Mouse (Mus musculus) forebrain, embryonic 16.5 days (tissue): ENCODE results near the gene Trp53bp1. TPM values are rescaled to one million over a fixed set of nuclear protein-coding genes. Genes with fewer than 3 reads are reported as not detected.

Experiments used
- ATAC-seq: fragments of 200-750 bp; cut with Nextera tagmentation; 2 replicates; pipeline ENCODE4 v1.8.0; 2017; ENCODE audit warnings: mild to moderate bottlenecking, moderate library complexity
- H3K27ac ChIP-seq: fragments of 300-500 bp; sonication (generic); 2 replicates; pipeline ENCODE4 v1.5.1; 2014; ENCODE audit warnings: low read length, control low read depth
- H3K27me3 ChIP-seq: fragments of 300-500 bp; sonication (generic); replicated peaks from 2 replicates; pipeline ENCODE4 v1.6.1; 2014; ENCODE audit warnings: low read length; ENCODE audit not compliant: control insufficient read depth, insufficient read depth
- H3K36me3 ChIP-seq: fragments of 300-500 bp; sonication (generic); 2 replicates; pipeline ENCODE4 v1.6.1; 2014; ENCODE audit not compliant: control insufficient read depth, insufficient read depth
- H3K4me1 ChIP-seq: fragments of 300-500 bp; sonication (generic); replicated peaks from 2 replicates; pipeline ENCODE4 v1.6.1; 2014; ENCODE audit warnings: low read length; ENCODE audit not compliant: control insufficient read depth, insufficient read depth
- H3K4me2 ChIP-seq: fragments of 300-500 bp; sonication (generic); 2 replicates; pipeline ENCODE4 v1.6.1; 2014; ENCODE audit warnings: mild to moderate bottlenecking, low read length, control low read depth
- H3K4me3 ChIP-seq: fragments of 300-500 bp; sonication (generic); replicated peaks from 2 replicates; pipeline ENCODE4 v1.5.1; 2014; ENCODE audit warnings: mild to moderate bottlenecking, low read length, control low read depth
- H3K9ac ChIP-seq: fragments of 300-500 bp; sonication (generic); replicated peaks from 2 replicates; pipeline ENCODE4 v1.6.1; 2014; ENCODE audit warnings: low read depth, low read length, control low read depth
- H3K9me3 ChIP-seq: fragments of 300-500 bp; sonication (generic); 2 replicates; pipeline ENCODE4 v1.6.1; 2016; ENCODE audit warnings: low read length; ENCODE audit not compliant: control insufficient read depth
- WGBS: fragments of 180-500 bp; shearing (Covaris S2); extraction: QIAGEN DNeasy Blood & Tissue Kit; methylation state at CpG from one replicate; pipeline ENCODE4 v1.1.7; 2014; 5-methylcytosine and 5-hydroxymethylcytosine counted together
- polyA plus RNA-seq: library from polyadenylated mRNA; unstranded; fragments of >200 nt; fragmentation: Nextera tagmentation; extraction: Ambion mirVana; gene quantifications from 2 replicates; pipeline ENCODE4 v1.2.1, GENCODE M21; 2015

Trp53bp1 gene
- polyA plus RNA-seq, 1 experiment from 2014 or later = 209 TPM

DNA sequence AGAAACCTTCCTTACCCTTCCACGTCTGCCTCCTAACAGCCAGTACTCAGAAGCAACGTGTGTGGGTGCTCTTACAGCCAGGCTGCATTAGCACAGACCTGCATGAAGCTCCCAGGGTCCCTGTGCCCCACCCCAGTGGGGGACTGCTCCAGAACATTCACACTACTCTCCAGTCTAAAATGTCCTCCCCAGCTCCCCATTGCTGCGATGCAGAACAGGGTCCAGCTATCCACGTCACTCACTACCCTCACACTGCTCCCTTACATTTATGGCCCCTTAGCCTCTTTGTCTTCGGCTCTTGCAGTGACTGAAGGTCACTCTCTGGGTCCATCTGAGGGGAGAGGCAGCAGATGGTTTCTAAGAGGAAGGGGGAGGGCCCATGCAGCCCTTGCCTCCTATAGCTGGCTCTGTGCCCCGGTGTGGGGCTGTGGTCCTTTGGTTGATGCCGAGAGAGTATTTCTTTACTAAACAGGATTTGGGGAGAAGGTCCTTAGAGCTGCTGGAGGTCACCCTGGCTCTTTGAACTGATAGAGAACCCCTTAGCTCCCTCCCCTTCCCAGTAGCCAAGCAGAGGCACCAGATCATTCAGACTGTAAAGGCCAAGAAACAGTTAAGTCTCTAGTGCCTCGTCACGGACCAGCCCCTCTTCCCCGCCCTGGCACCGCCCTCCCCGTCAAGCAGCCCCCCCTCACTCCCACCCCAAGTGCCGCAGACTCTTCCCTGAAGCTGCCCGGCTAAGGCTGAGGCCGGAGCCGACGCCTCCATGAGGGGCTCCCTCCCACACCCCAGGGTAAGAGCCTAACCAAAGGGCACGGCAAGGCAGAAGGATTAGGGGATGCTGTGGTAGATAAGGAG is 23.8 kb upstream of the Trp53bp1 start:
- Histone ChIP-seq H3K27ac (peak overlapping the region; percentile 76), H3K36me3 (peaks cover 2% of the 10 kb centered on the region; the same call in 1 of the 2 replicates), H3K9me3 (no peaks in the 10 kb centered on the region), H3K9ac (peak overlapping the region; percentile 55), H3K4me2 (peak overlapping the region; percentile 66), H3K27me3 (no peaks in the 10 kb centered on the region), H3K4me1 (peaks cover 39% of the 10 kb centered on the region), H3K4me3 (peak overlapping the region; percentile 53)
- WGBS = 2% methylated on average over 18 of the region's 18 CpGs
- ATAC-seq = peak; percentile 85

DNA sequence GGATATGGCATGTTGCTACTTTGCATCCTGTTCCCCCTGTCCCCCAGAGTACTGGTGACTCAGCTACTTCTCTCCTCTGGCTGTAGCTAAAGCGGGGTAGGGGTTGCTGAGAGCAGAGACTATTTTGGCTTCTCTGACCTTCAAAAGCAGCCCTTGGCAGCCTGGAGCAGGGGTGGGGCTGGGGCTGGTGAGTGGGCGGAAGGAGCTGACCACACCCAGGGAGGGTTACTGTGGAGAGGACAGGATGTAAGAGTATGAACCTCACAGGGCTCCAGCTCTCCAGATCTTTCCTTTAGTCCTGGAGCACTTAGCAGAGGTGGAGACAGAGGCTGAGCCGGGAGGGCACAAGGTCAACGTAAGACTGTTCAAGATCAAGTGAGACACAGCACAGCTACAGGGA is 23.0 kb upstream of the Trp53bp1 start:
- 56% methylated on average over 4 of the region's 4 CpGs for WGBS
- ATAC-seq = no peak
- peaks cover 42% of the 10 kb centered on the region for H3K4me1 ChIP-seq

DNA sequence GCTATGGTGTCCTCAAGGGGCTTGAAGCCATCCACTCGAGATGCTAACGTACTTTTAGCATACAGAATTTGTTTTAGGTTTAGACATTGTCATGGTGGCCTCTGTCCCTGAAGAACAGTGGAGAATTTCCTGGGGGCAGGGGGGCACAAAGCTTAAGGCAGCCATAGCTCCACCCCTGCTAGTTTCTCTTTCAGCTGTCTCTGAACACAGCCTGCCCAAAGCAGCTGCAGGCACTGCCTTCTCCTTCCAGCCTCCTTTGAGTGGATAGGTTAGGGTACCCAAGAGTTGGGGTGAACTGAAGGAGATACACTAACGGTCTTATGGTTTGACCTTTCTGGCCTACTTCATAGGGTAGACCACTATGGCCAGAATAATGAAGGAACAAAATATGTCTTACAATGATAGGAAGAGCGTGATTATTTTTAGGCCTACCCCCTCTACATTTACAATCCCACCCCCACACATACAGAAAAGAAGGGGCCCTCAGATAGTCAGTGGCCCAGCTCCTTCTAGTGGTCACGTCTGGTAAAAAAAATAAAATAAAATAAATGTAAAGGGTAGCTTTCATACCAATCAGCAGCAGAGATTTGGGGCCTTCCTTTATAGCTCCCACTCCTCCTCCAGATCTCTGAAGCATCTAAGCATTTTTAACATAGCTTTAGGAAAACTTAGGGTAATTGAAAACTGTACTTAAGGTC is 21.3 kb upstream of the Trp53bp1 start:
- Histone ChIP-seq H3K4me3 (no peak overlapping the region), H3K27ac (no peak overlapping the region), H3K4me2 (no peak overlapping the region), H3K4me1 (peaks cover 49% of the 10 kb centered on the region), H3K9ac (0 out of 2 replicates have a peak overlapping the region, but pooled peaks have one; percentile 16), H3K9me3 (no peaks in the 10 kb centered on the region), H3K27me3 (no peaks in the 10 kb centered on the region), H3K36me3 (no peaks in the 10 kb centered on the region)
- WGBS = 70% methylated on average over 5 of the region's 5 CpGs
- no peak for ATAC-seq

More for the DNA sequence above, 23.0 kb upstream of the Trp53bp1 start:
- H3K4me3 ChIP-seq = no peak overlapping the region
- peaks cover under 1% of the 10 kb centered on the region; the same call in 1 of the 2 replicates for H3K36me3 ChIP-seq
- H3K9ac ChIP-seq = no peak overlapping the region
- H3K9me3 ChIP-seq = no peaks in the 10 kb centered on the region
- no peak overlapping the region for H3K27ac ChIP-seq
- no peaks in the 10 kb centered on the region for H3K27me3 ChIP-seq
- H3K4me2 ChIP-seq = peak overlapping the region; percentile 66

DNA sequence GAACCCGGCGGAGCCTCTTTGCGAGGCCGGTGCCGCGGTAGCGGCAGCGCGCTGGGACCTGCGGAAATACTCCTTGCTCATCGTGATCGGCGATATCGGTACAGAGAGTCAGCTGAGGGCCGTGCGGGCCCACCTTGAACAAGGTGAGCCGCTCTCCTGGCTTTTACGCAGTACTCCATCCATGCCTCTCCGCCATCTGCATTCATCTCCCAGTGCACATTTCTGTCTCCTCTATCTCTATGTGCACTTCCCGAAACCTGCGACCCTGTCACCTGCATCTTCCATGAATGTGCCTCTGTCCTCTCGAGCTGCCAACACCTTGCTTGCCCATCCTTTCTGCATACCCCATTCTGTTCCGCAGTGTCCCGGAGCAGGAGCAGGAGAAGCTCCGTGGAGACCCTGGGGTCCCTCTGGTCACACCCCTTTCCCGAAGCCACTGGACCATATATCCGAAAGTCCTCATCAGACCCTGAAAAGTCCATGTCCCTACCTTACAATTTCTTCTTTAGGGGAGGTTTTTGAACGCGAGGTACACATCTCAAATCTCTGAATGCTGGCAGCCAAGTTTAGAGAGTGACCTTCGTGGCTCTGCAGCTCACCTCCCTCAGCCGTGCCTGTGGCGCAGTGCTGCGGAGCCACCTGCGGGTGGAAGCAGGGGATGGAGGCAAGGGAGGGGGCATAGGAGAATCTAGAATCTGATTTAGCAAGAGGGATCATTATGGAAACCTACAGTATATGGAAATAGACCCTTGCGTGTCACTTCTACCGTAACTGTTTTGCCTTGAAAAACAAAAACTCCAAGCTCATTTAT is 18.7 kb upstream of the Trp53bp1 start:
- H3K9ac ChIP-seq = peak overlapping the region; percentile 71
- peak; percentile 57 for ATAC-seq
- no peaks in the 10 kb centered on the region for H3K27me3 ChIP-seq
- peak overlapping the region; percentile 51 for H3K27ac ChIP-seq
- no peaks in the 10 kb centered on the region for H3K9me3 ChIP-seq
- 3% methylated on average over 36 of the region's 36 CpGs for WGBS
- H3K4me3 ChIP-seq = peak overlapping the region; percentile 75
- H3K36me3 ChIP-seq = no peaks in the 10 kb centered on the region
- H3K4me2 ChIP-seq = peak overlapping the region; percentile 92
- peaks cover 33% of the 10 kb centered on the region for H3K4me1 ChIP-seq

DNA sequence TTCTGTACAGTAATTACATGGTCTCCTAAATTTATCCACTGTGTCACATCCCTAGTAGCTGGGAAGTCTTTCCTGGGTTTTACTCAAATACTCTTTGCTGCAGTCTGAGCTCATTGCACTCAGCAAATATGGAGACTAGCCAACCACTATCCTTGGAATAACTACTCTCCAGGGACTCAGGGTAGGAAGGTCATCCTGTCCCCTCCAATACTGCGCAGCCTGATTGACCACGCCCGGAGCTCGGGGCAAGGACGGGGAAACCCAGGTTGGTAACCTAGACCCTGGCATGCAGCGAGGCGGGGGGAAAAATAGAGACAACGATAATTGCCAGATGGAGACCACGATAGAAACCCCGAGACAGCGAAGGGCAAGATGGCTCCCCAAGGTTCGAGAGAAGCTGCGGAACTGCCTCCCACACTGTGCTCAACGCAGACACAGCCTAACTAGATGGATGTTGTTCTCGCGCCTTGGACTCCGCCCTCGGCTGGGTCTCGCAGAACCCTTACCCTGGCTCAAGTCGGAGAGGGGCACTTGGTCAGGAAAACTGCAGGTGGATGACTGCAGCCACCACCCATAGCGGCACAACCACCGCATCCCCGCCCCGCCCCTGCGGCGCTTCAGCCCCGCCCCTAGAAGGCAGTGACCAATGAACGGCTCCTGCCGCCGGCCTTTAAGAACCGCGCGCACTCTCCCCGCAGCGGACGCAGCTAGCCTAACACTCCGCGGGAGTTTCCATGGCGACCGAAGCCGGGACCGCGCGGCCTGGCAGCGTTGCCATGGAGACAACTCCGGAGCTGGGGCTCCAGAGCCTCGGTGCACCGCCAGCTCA is 17.9 kb upstream of the Trp53bp1 start, which contains the start of gene Map1a:
Map1a (plus strand) TSS at position 700 of the 829 bp plus-strand sequence.
- Histone ChIP-seq H3K27me3 (no peaks in the 10 kb centered on the region), H3K9ac (peak within 1 kb of the TSS; percentile 71), H3K9me3 (no peaks in the 10 kb centered on the region), H3K4me3 (peak within 1 kb of the TSS; percentile 75), H3K4me2 (peak within 1 kb of the TSS; percentile 92), H3K36me3 (no peaks in the 10 kb centered on the region), H3K27ac (peak within 1 kb of the TSS; percentile 81), H3K4me1 (peaks cover 25% of the 10 kb centered on the region)
- peak; percentile 98 for ATAC-seq
- under 1% methylated on average over 48 of the region's 48 CpGs for WGBS

DNA sequence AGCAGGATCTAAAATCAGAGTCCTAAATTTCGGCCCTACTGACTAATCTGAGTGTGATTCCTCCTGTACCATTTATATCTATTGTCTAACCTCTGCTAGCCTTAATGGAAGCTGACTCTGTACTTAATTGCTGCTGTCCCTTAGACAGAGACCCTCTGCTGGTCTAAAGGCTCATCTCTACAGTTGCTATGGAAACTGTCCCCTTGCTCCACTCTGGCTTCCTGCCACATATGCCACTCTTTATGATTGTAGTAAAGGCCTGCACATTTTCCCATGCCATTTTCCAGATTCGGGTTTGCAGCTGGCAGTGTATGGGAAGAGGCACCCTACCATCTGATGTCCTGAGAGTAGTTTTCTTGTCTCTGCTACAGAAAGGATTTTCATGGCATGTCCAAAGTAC is 16.6 kb upstream of the Trp53bp1 start:
- peaks cover 23% of the 10 kb centered on the region for H3K4me1 ChIP-seq
- 31% methylated on average over 2 of the region's 2 CpGs for WGBS
- no peak for ATAC-seq
- H3K36me3 ChIP-seq = no peaks in the 10 kb centered on the region
- H3K27ac ChIP-seq = peak overlapping the region; percentile 33; the same call in 1 of the 2 replicates
- no peak overlapping the region for H3K4me2 ChIP-seq
- H3K9me3 ChIP-seq = no peaks in the 10 kb centered on the region
- no peaks in the 10 kb centered on the region for H3K27me3 ChIP-seq
- H3K4me3 ChIP-seq = no peak overlapping the region
- H3K9ac ChIP-seq = no peak overlapping the region

DNA sequence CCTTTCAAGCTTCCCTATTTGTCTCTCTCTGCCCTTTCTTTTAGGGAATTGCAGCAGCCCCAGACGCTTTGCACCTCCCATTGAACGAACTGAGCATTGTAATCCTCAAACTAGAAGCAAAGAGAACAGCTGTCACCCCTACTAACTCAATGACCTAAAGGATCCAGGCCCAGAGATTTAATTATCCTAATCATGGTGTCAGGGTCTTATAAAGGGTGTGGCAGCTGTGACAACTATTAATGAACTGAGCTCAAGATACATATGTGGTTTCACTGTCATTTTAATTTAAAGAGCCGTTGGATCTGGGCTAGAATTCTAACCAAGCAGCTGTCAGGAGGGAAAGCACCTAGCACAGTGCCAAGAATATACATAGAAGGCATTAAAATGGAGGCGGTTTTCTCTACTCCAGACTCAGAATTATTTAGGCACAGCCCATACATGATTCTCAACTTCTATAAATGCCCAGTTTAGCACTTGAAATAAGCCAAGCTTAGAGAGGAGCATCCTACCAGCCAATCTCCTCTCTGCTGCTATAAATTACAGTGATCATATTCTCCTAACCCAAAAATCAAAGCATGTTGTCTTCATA is 815 bp upstream of the Trp53bp1 start:
- H3K4me2 ChIP-seq = peak overlapping the region; percentile 57
- 5% methylated on average over 4 of the region's 4 CpGs for whole genome bisulfite sequencing
- ATAC-seq = peak; percentile 24
- H3K27ac ChIP-seq = peak overlapping the region; percentile 86
- H3K4me1 ChIP-seq = peaks cover 32% of the 10 kb centered on the region
- H3K36me3 ChIP-seq = no peaks in the 10 kb centered on the region
- no peaks in the 10 kb centered on the region for H3K27me3 ChIP-seq
- H3K4me3 ChIP-seq = peak overlapping the region; percentile 86
- H3K9ac ChIP-seq = peak overlapping the region; percentile 33
- H3K9me3 ChIP-seq = no peaks in the 10 kb centered on the region

DNA sequence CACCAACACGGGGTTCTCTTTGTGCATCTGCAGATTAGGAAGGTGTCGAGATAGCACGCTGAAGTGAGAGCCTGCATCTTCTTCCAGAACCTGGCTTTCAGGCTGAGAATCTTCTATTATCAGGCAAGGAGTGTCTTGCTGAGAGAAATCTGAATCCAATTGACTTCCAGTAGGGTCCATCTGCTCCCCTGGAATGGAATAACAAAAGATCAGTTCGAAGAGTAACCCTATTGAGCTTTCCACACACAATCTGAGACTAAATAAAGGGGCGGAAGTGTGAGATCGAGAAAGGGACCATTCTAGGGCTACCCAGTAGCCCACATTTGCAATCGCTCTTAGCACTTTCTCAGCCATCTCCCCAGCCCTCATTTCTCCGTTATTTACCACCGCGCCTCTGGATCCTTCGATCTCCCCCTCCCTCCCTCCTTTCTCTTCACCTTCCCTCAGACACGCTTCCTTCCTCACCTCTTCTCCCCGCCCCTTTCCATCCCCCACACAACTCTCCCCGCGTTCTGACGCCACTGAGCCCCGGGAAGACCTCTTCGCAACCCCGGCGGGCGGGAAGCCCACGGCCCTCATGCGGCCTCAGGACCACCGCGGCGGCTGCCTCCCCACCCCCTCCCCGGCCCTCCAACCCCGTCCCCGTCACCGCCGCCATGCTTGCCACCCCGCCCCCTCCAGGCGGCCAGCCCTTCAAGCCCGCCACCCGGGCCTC is 529 bp downstream of the Trp53bp1 start:
- no peaks in the 10 kb centered on the region for H3K27me3 ChIP-seq
- ATAC-seq = peak; percentile 72
- H3K9me3 ChIP-seq = no peaks in the 10 kb centered on the region
- WGBS = under 1% methylated on average over 35 of the region's 35 CpGs
- H3K4me1 ChIP-seq = peaks cover 32% of the 10 kb centered on the region
- H3K36me3 ChIP-seq = no peaks in the 10 kb centered on the region
- H3K27ac ChIP-seq = peak overlapping the region; percentile 92
- peak overlapping the region; percentile 60 for H3K4me2 ChIP-seq
- H3K9ac ChIP-seq = peak overlapping the region; percentile 91
- peak overlapping the region; percentile 86 for H3K4me3 ChIP-seq
